Mouse (Mus musculus): ENCODE data around the gene Cav1. TPM values are rescaled to one million over a fixed set of nuclear protein-coding genes. Genes with fewer than 3 reads are reported as not detected.

Gene Cav1
- polyA plus RNA-seq, 1 experiment, result not detected

GRCm38 (mm10) chr6:17385531-17385930, 79.4 kb downstream of the Cav1 start:
- Histone ChIP-seq H3K4me3 (replicated peaks) (no peak overlapping the region), H3K9me3 (ENCODE audit: control insufficient read depth, low read length) (no peaks in the 10 kb centered on the region), H3K4me1 (ENCODE audit: control insufficient read depth) (no peaks in the 10 kb centered on the region), H3K27me3 (ENCODE audit: control insufficient read depth) (no peaks in the 10 kb centered on the region), H3K36me3 (ENCODE audit: control insufficient read depth) (no peaks in the 10 kb centered on the region)
- no peak for TF ChIP-seq TAL1 (IDR thresholded peaks at IDR 0.05; ENCODE audit: low read length)
- TF ChIP-seq GATA1 (IDR thresholded peaks at IDR 0.05; ENCODE audit: low read length), result no peak

- TF ChIP-seq TAL1 (IDR thresholded peaks at IDR 0.05; ENCODE audit: low read length) (no peak), GATA1 (IDR thresholded peaks at IDR 0.05; ENCODE audit: low read length) (no peak)
- Histone ChIP-seq H3K27me3 (ENCODE audit: control insufficient read depth) (no peaks in the 10 kb centered on the region), H3K4me3 (replicated peaks) (no peak overlapping the region)
These were observed 82.0 kb downstream of the Cav1 start for GRCm38 (mm10) chr6:17387991-17388710.

More at GRCm38 (mm10) chr6:17387991-17388710, 82.0 kb downstream of the Cav1 start:
- H3K4me1 ChIP-seq (ENCODE audit: control insufficient read depth), result no peaks in the 10 kb centered on the region
- H3K36me3 ChIP-seq (ENCODE audit: control insufficient read depth), result no peaks in the 10 kb centered on the region
- H3K9me3 ChIP-seq (ENCODE audit: control insufficient read depth, low read length), result no peaks in the 10 kb centered on the region

Other genes with a start within 250 kb of the Cav1 start
- gene Tes, start 241.2 kb upstream of the Cav1 start, polyA plus RNA-seq (2012), result 0.03 and 0.10 TPM in 2 replicates
- not detected in 2 replicates for gene Cav2, start 25.1 kb upstream of the Cav1 start, polyA plus RNA-seq (2012)
- not detected in 2 replicates for gene Met, start 157.5 kb downstream of the Cav1 start, polyA plus RNA-seq (2012)